ENCODE assay signal across 8 mouse cellular contexts in the genomic region with DNA sequence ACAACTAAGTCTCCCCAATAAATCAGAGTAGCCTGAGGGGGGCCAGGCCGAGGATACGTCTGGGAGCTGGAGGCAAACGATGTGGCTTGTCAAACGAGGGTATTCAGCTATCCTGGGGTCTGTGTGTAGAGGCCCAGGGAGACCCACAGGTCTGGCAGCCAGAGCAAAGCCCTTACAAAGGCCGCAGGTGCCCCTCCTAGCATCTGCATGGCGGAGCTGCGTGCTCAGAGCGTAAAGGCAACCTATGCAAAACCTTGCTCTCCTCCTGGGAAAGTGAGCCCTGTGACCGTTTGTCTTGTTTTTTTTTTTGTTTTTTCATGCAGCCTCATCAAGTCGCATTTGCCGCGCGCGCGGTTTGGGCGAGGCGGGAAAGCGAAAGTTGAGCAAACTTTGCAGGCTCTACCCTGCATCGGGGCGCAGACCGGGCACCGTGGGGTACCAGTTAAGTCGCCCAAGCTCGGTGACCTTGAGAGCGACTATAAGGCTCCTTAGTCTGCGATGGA. TPM values are rescaled to one million over a fixed set of nuclear protein-coding genes. Genes with fewer than 3 reads are reported as not detected.
DNase-seq lines count a peak whose midpoint lies in the region; ATAC-seq and TF ChIP-seq lines count a peak whose summit lies in the region.

No protein-coding gene starts in this region.

- H3K36me3 ChIP-seq in ES-E14 (ENCODE audit: control insufficient read depth, insufficient read depth, low read length, poor library complexity, severe bottlenecking), result peaks cover 14% of the 10 kb centered on the region
- peaks cover 5% of the 10 kb centered on the region for H3K36me3 ChIP-seq in intestine, postnatal 0 days (ENCODE audit: control insufficient read depth, insufficient read depth)

- H3K4me3 ChIP-seq in ES-E14 (ENCODE audit: insufficient read depth in 1 of 2, low read depth in 1 of 2, low read length in 2 of 2, poor library complexity in 1 of 2, severe bottlenecking in 1 of 2), result peak overlapping the region; percentile 84 to 90
- peak overlapping the region; percentile 70 for H3K4me3 ChIP-seq in intestine, postnatal 0 days (ENCODE audit: low read depth, low read length)

- no peaks in the 10 kb centered on the region for H3K9me3 ChIP-seq in ES-E14 (ENCODE audit: control insufficient read depth, insufficient read depth, low read depth, low read length)
- H3K9me3 ChIP-seq in intestine, postnatal 0 days (ENCODE audit: control insufficient read depth), result no peaks in the 10 kb centered on the region

- in situ Hi-C loops in ES-E14 (cut with MboI; ENCODE audit: low sequenced_read_pairs in 2 of 2, unreplicated experiment in 2 of 2), result no loop called here

- under 1% methylated on average over 26 of the region's 26 CpGs for WGBS in intestine, postnatal 0 days

- H3K4me2 ChIP-seq in intestine, postnatal 0 days (replicated peaks; ENCODE audit: low read depth), result peak overlapping the region; percentile 63

- ATAC-seq in erythroblast, adult 5-6 weeks (replicated peaks; ENCODE audit: low FRiP score, poor library complexity, severe bottlenecking), result peak; percentile 39
- ATAC-seq in intestine, postnatal 0 days, result peak; percentile 40
- ATAC-seq in megakaryocyte-erythroid progenitor cell, adult 5-6 weeks (replicated peaks; ENCODE audit: low FRiP score, low TSS enrichment, poor library complexity, severe bottlenecking), result 0 out of 2 replicates have a peak, but pooled peaks have one; percentile 23

- H3K4me1 ChIP-seq in ES-E14 (ENCODE audit: control insufficient read depth in 2 of 2, insufficient read depth in 2 of 2, low read length in 2 of 2, poor library complexity in 1 of 2), result peaks cover 3 to 6% of the 10 kb centered on the region in 2 experiments; a peak in 1 of 4 replicates
- peaks cover 6% of the 10 kb centered on the region for H3K4me1 ChIP-seq in intestine, postnatal 0 days (replicated peaks; ENCODE audit: control insufficient read depth, insufficient read depth, low read length)

- peak overlapping the region; percentile 96 for H3K9ac ChIP-seq in ES-E14 (ENCODE audit: insufficient read depth, low read depth, low read length, poor library complexity, severe bottlenecking)
- H3K9ac ChIP-seq in intestine, postnatal 0 days (ENCODE audit: low read depth, low read length), result peak overlapping the region; percentile 67

- H3K27me3 ChIP-seq in intestine, postnatal 0 days (replicated peaks; ENCODE audit: control insufficient read depth, insufficient read depth, low read length), result no peaks in the 10 kb centered on the region

- peak overlapping the region; percentile 98 for H3K27ac ChIP-seq in ES-E14 (ENCODE audit: insufficient read depth, low read depth, low read length, poor library complexity, severe bottlenecking)
- peak overlapping the region; percentile 93 for H3K27ac ChIP-seq in intestine, postnatal 0 days (ENCODE audit: low read depth, low read length)

- DNase-seq in cerebellum, adult 8-10 months, result peak; percentile 48
- DNase-seq in cerebellum, postnatal 4 days (ENCODE audit: low spot score in 2 of 2), result no peak
- DNase-seq in ES-E14 (ENCODE audit: low read depth, low spot score), result no peak
- peak; percentile 71 for DNase-seq in testis, postnatal 10 days (ENCODE audit: low spot score)
- no peak for DNase-seq in right cerebral cortex, adult 18-20 months

- no peak for TF ChIP-seq CTCF in intestine, postnatal 0 days (IDR thresholded peaks at IDR 0.05; ENCODE audit: low read depth)

TF ChIP-seq in ES-E14, 5 proteins besides CTCF, POLR2A, EP300 and RAD21:
- TF ChIP-seq ZNF384 (IDR thresholded peaks at IDR 0.05; ENCODE audit: low read depth, low read length) (peak; percentile 63; the same call in 1 of the 2 replicates), MAFK (IDR thresholded peaks at IDR 0.05; ENCODE audit: insufficient read depth, low read depth, low read length) (no peak)

RNA-seq across cellular contexts. Expression of gene Srsf3, which starts 0.6 kb away (rescaled TPM):
- 317 and 391 TPM in 2 replicates for total RNA-seq in ES-E14 (2012; rRNA removed)
- 154 and 174 TPM in 2 replicates for total RNA-seq in erythroblast, adult 5-6 weeks (2015; ENCODE audit: low replicate concordance)
- total RNA-seq in erythroblast, adult 5-6 weeks (2017; ENCODE audit: low replicate concordance), result 208 and 211 TPM in 2 replicates
- polyA plus RNA-seq in intestine, postnatal 0 days (2015; fragmentation: Nextera tagmentation; extraction: Ambion mirVana), result 257 TPM in 2 replicates
- total RNA-seq in megakaryocyte-erythroid progenitor cell, adult 5-6 weeks (2014; fragmentation: Nextera tagmentation), result 501 and 513 TPM in 2 replicates
- 747 and 1,154 TPM in 2 replicates for total RNA-seq in megakaryocyte-erythroid progenitor cell, adult 5-6 weeks (2017)

RNA-seq across cellular contexts. Expression of gene Stk38, which starts 24.0 kb away (rescaled TPM):
- total RNA-seq in ES-E14 (2012; rRNA removed), result 78.0 and 85.7 TPM in 2 replicates
- total RNA-seq in erythroblast, adult 5-6 weeks (2015; ENCODE audit: low replicate concordance), result 34.9 and 93.6 TPM in 2 replicates
- 47.2 and 57.4 TPM in 2 replicates for total RNA-seq in erythroblast, adult 5-6 weeks (2017; ENCODE audit: low replicate concordance)
- polyA plus RNA-seq in intestine, postnatal 0 days (2015; fragmentation: Nextera tagmentation; extraction: Ambion mirVana), result 51.5 and 59.5 TPM in 2 replicates
- total RNA-seq in megakaryocyte-erythroid progenitor cell, adult 5-6 weeks (2014; fragmentation: Nextera tagmentation), result 123 TPM in 2 replicates
- 79.5 and 95.0 TPM in 2 replicates for total RNA-seq in megakaryocyte-erythroid progenitor cell, adult 5-6 weeks (2017)

RNA-seq across cellular contexts. Expression of gene Cdkn1a, which starts 59.0 kb away (rescaled TPM):
- total RNA-seq in ES-E14 (2012; rRNA removed), result 17.8 and 32.3 TPM in 2 replicates
- 0.63 and 4.6 TPM in 2 replicates for total RNA-seq in erythroblast, adult 5-6 weeks (2015; ENCODE audit: low replicate concordance)
- total RNA-seq in erythroblast, adult 5-6 weeks (2017; ENCODE audit: low replicate concordance), result 0.34 and 0.42 TPM in 2 replicates
- 74.9 and 88.3 TPM in 2 replicates for polyA plus RNA-seq in intestine, postnatal 0 days (2015; fragmentation: Nextera tagmentation; extraction: Ambion mirVana)
- total RNA-seq in megakaryocyte-erythroid progenitor cell, adult 5-6 weeks (2014; fragmentation: Nextera tagmentation), result 2.1 and 6.5 TPM in 2 replicates
- 0.95 and 3.5 TPM in 2 replicates for total RNA-seq in megakaryocyte-erythroid progenitor cell, adult 5-6 weeks (2017)

Comparison
In these comparisons a context has a peak if more than half of its experiments do, and no peak if none do; other contexts are left out.
1. DNase-seq: peak in cerebellum, adult 8-10 months (single experiment) and testis, postnatal 10 days (single experiment); none in cerebellum, postnatal 4 days (0 of 2), ES-E14 (single experiment) and right cerebral cortex, adult 18-20 months (single experiment).
2. Peak in every context shown above with its lines, with median percentiles within 50 percentile points of each other: ATAC-seq.